Mouse (Mus musculus) embryonic facial prominence, embryonic 12.5 days (tissue): ENCODE data around the gene Dlst. TPM values are rescaled to one million over a fixed set of nuclear protein-coding genes. Genes with fewer than 3 reads are reported as not detected.

ENCODE experiments used
- ATAC-seq: fragments of 200-750 bp; cut with Nextera tagmentation; 2 replicates; pipeline ENCODE4 v1.8.0; 2017; ENCODE audit not compliant: insufficient number of reproducible peaks, insufficient read depth, low FRiP score, low TSS enrichment
- H3K27ac ChIP-seq: fragments of 300-500 bp; sonication (generic); 2 replicates; pipeline ENCODE4 v1.5.1; 2016; ENCODE audit warnings: mild to moderate bottlenecking
- H3K27me3 ChIP-seq: fragments of 300-500 bp; sonication (generic); 2 replicates; pipeline ENCODE4 v1.6.1; 2016; ENCODE audit warnings: mild to moderate bottlenecking, moderate library complexity
- H3K36me3 ChIP-seq: fragments of 300-500 bp; sonication (generic); 2 replicates; pipeline ENCODE4 v1.6.1; 2016; ENCODE audit warnings: mild to moderate bottlenecking
- H3K4me1 ChIP-seq: fragments of 300-500 bp; sonication (generic); 2 replicates; pipeline ENCODE4 v1.6.1; 2016
- H3K4me2 ChIP-seq: fragments of 300-500 bp; sonication (generic); replicated peaks from 2 replicates; pipeline ENCODE4 v1.6.1; 2016; ENCODE audit warnings: mild to moderate bottlenecking, moderate library complexity
- H3K4me3 ChIP-seq: fragments of 300-500 bp; sonication (generic); 2 replicates; pipeline ENCODE4 v1.5.1; 2016; ENCODE audit warnings: mild to moderate bottlenecking
- H3K9ac ChIP-seq: fragments of 300-500 bp; sonication (generic); 2 replicates; pipeline ENCODE4 v1.6.1; 2016; ENCODE audit warnings: mild to moderate bottlenecking, moderate library complexity
- H3K9me3 ChIP-seq: fragments of 300-500 bp; sonication (generic); 2 replicates; pipeline ENCODE4 v1.6.1; 2016; ENCODE audit warnings: mild to moderate bottlenecking, moderate library complexity
- WGBS: fragments of 180-500 bp; shearing (Covaris S2); methylation state at CpG from one replicate; pipeline ENCODE4 v1.1.7; 2016; 5-methylcytosine and 5-hydroxymethylcytosine counted together
- polyA plus RNA-seq: library from polyadenylated mRNA; unstranded; fragments of >200 nt; fragmentation: Nextera tagmentation; extraction: Ambion mirVana; gene quantifications from 2 replicates; pipeline ENCODE4 v1.2.1, GENCODE M21; 2016

Gene Dlst
- polyA plus RNA-seq, 1 experiment from 2014 or later = 110 TPM

DNA sequence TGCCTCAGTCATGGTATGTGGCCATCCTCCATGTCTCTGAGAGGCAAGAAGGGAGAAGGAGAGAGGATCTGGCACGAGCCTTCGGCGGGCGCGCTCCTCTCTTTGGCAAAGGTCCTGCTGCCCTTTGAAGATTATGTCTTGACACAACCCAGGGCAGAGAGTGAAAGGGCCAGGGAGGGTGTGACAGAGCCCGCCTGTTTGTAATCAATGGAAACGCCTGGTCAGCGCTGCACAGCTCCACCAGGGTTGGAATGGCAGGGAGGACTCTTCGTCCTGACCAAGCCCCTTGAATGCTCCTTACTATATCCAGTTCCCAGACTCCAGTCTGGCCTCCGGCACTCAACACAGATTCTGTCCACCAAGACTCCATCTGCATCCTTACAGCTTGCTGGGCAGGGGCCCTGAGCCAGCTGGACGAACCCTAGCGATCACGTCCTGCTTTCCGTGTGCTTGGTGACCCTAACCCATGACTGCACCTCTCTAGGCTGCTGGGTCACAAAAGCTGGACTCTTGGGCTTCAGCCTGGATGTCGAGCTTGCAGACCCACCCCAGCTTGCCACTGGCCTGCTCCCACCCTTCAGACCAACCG, 64.5 kb downstream of the Dlst start:
- Histone ChIP-seq H3K4me2 (peak overlapping the region; percentile 58), H3K27me3 (peaks cover 25% of the 10 kb centered on the region; the same call in 1 of the 2 replicates), H3K36me3 (peaks cover 5% of the 10 kb centered on the region; the same call in 1 of the 2 replicates), H3K9ac (peak overlapping the region; percentile 53; the same call in 1 of the 2 replicates), H3K4me3 (peak overlapping the region; percentile 37), H3K4me1 (peaks cover 39% of the 10 kb centered on the region), H3K27ac (peak overlapping the region; percentile 77), H3K9me3 (no peaks in the 10 kb centered on the region)
- WGBS = 35% methylated on average over 16 of the region's 16 CpGs
- ATAC-seq = no peak

DNA sequence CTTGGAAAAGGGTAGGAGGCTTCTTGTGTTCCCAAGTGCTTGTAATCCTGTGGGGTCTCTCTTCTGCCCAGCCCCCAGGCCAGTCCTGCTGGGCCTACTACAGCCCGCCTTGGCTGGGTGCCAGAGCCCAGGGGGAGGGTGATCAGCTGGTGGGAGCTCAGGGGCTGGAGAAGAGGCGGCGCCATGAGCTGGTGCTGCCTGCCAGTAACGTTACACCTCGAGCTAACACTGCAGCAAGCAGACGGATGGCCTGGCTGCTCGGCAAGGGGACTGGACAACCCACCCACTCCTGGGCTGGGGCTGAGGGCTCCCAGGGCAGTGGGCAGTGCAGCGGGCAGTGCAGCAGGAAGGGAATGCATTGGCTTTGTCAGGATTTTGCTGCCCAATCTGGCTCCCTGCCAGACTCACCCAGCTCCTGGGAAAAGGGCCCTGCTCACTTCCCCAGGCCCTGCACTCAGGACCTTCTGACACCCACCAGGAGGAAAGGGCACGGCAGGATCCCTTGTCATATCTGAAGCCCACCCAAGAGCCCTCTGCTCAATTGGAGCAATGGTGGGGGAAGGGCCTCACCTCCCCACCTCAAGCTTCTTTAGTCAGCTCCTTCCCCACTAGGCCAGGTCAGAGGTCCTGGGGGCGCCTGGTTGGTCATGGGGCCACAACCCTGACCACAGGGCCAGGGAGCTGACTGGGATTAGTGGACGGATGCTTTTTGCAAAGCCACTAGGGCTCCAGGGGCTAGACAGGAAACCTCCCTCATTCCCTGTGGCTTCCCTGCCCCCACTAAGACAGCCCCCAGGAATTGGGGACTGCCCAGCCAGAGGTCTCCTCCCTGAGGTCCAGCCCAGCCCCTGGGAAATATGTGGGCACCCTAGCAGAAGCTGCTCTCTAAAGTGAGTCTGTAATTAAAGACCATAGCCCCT, 65.6 kb downstream of the Dlst start:
- Histone ChIP-seq H3K9me3 (no peaks in the 10 kb centered on the region), H3K27me3 (peaks cover 31% of the 10 kb centered on the region), H3K4me1 (peaks cover 39% of the 10 kb centered on the region), H3K27ac (peak overlapping the region; percentile 77), H3K36me3 (no peaks in the 10 kb centered on the region), H3K4me2 (peak overlapping the region; percentile 58), H3K9ac (peak overlapping the region; percentile 53), H3K4me3 (peak overlapping the region; percentile 37)
- 5% methylated on average over 11 of the region's 11 CpGs for WGBS
- peak; percentile 75 for ATAC-seq

DNA sequence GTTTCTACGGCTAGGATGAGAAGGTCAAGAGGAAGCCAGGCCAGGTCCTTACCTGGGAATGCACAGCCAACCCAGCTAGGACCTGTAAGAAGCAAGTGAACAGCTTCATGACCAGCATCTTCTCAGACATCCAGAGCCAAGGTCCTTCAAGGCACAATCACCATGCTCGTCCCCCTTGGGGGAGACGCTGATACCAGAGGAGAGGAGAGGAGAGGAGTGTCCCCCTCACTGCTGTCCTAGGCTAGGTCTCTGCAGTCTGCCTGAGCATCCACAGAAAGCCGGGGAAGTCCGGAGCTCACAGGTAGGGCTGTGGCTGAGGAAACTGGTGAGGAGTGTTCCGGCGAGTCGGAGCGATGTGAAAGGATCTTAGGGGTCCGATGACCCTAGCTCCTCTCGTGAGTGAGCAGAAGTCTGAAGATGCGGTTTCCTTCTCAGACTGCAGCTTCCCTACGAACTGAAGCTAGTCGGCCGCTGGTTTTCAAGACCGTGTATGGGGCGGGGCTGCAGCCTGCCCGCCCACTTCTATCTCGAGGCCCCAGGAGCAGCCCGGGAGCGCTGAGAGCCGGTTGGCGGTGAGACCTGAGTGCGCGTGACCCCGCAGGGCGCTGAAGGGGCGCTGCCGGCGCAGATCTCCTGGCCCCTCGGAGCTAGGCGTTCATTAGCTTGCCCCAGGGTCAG, 66.4 kb downstream of the Dlst start:
- Histone ChIP-seq H3K27ac (peak overlapping the region; percentile 51; the same call in 1 of the 2 replicates), H3K27me3 (peaks cover 33% of the 10 kb centered on the region), H3K4me1 (peaks cover 47% of the 10 kb centered on the region), H3K4me3 (peak overlapping the region; percentile 37), H3K9ac (peak overlapping the region; percentile 53), H3K9me3 (no peaks in the 10 kb centered on the region), H3K4me2 (peak overlapping the region; percentile 58), H3K36me3 (no peaks in the 10 kb centered on the region)
- ATAC-seq = no peak
- WGBS = 2% methylated on average over 32 of the region's 32 CpGs

DNA sequence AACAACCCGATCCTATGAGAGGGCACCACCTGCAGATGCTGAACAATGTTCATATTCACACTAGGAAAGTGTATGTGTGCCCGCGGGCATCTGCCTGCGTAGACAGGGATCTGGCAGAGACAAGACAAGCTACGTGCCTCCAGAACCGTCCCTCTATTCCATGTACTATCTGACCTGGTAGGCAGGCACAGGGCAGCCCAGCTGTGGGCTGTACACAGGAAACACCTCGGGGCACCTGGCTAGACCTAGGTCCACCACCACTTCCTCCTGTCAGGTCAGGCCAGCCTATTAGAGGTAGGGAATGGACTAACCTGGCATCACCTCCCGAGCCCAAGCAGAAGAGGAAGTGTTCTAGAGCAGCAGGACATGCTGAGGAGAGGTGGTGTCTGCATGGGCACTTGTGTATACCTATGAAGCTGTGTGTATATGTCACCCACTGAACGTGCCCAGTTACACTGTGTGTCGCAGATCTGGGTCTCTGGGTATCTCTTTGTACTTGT, 67.2 kb downstream of the Dlst start, which contains the start of gene Pgf:
TSS of gene Pgf (minus strand) at position 51 of the 500 bp plus-strand sequence.
- Histone ChIP-seq H3K9ac (peak within 1 kb of the TSS; percentile 53), H3K4me1 (peaks cover 55% of the 10 kb centered on the region), H3K9me3 (no peaks in the 10 kb centered on the region), H3K4me2 (peak within 1 kb of the TSS; percentile 58), H3K4me3 (peak within 1 kb of the TSS; percentile 37), H3K27ac (peak within 1 kb of the TSS; percentile 51; the same call in 1 of the 2 replicates), H3K27me3 (peaks cover 33% of the 10 kb centered on the region), H3K36me3 (no peaks in the 10 kb centered on the region)
- no peak for ATAC-seq
- WGBS = 70% methylated on average over 10 of the region's 10 CpGs

DNA sequence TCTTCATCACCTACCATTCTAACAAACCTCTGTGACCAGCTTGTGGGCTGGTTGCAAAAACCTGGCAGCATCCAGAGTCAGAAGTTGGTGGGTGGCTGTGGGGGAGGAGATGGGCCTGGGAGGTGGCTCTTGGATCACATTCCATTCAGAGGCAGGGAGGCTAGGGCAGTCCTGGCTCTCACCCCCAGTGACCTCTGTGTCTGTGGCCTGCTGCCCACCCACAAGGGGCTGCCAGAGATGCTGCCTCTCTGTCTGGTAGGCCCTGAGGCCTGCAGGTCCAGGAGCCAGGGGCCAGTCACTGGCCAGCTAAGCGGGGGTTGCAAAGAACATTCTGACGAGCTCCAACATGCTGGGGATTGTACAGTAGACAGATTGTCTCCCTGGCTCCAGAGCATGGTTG, 67.7 kb downstream of the Dlst start:
- H3K4me3 ChIP-seq = no peak overlapping the region
- WGBS = 57% methylated on average over 2 of the region's 2 CpGs
- ATAC-seq = no peak

DNA sequence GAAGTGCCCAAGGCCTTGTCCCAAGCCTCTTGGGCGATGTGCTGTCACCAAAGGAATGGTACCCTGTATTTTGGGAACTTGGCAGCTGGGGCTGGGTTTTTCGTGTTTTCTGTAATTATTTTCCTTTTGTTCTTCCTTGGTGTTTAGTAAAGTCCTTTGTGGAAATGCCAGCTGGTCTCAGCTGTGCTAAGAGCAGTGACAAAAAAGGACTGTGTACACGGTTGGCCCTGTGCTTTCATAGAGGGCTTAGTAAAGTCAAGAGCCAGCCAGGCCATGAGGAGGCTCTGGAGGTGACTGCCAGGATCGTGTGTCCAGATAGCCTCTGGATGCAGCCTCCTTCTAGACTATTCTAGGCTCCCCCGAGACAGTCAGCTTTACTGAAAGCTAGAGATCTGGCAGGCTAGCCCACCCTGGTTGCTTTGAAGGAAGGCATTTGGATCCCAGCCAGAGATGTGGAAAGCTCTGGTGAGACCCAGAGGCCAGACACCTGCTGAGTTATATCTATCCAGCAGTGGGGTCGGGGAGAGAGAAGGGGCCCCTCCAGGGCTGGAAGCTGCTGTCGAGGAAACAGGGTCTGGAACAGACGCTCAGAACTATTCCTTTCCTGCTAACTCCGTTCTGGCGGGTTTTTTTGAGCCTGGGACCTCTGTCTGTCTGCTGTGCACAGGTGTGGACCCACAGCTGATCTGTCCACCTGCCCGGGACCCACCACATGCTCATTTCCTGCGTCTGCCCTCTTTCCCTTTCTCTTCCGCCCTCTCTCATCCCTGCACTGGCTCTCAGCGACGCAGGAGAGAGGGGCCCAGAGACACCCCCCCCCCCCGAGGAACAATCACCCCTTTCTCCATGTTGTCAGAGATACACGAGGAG, 71.1 kb downstream of the Dlst start:
- Histone ChIP-seq H3K4me2 (peak overlapping the region; percentile 32; the same call in 1 of the 2 replicates), H3K27me3 (peaks cover 33% of the 10 kb centered on the region), H3K9me3 (no peaks in the 10 kb centered on the region), H3K9ac (no peak overlapping the region), H3K27ac (peak overlapping the region; percentile 60; the same call in 1 of the 2 replicates), H3K4me1 (peaks cover 38% of the 10 kb centered on the region), H3K4me3 (no peak overlapping the region), H3K36me3 (no peaks in the 10 kb centered on the region)
- WGBS = 25% methylated on average over 17 of the region's 17 CpGs
- ATAC-seq = no peak

More for the DNA sequence above, 67.7 kb downstream of the Dlst start:
- Histone ChIP-seq H3K27me3 (peaks cover 33% of the 10 kb centered on the region), H3K9ac (no peak overlapping the region), H3K9me3 (no peaks in the 10 kb centered on the region), H3K27ac (no peak overlapping the region), H3K4me1 (peaks cover 59% of the 10 kb centered on the region), H3K36me3 (no peaks in the 10 kb centered on the region), H3K4me2 (no peak overlapping the region)

- no peak overlapping the region for H3K4me3 ChIP-seq
- H3K9ac ChIP-seq = 0 out of 2 replicates have a peak overlapping the region, but pooled peaks have one; percentile 17
- H3K9me3 ChIP-seq = no peaks in the 10 kb centered on the region
- 6% methylated on average over 8 of the region's 8 CpGs for WGBS
- peaks cover 33% of the 10 kb centered on the region for H3K27me3 ChIP-seq
- no peak for ATAC-seq
- H3K27ac ChIP-seq = peak overlapping the region; percentile 60; the same call in 1 of the 2 replicates
- peaks cover 32% of the 10 kb centered on the region for H3K4me1 ChIP-seq
- peak overlapping the region; percentile 32; the same call in 1 of the 2 replicates for H3K4me2 ChIP-seq
- no peaks in the 10 kb centered on the region for H3K36me3 ChIP-seq
Measured at GRCm38 (mm10) chr12:85182345-85182643, 71.7 kb downstream of the Dlst start.

DNA sequence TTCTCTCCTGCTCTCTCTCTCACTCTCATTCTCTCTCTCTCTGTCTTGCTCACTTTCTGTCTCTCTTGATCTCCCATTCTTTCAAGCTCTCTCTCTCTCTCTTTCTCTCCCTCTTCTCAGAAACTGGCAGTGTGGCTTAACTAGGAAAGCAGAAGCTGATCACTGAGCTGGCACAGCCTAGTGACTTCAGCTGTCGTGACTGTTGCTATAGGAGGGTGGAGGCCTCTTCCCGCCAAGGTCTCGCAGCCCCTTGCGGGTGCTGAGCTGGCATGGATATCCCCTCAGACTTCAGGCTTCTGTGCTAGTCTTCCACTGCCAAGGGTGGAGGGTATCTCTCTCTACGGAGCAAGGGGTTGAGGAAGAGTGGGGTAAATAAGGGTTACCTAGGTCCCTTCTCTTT, 72.3 kb downstream of the Dlst start:
- Histone ChIP-seq H3K36me3 (no peaks in the 10 kb centered on the region), H3K9me3 (no peaks in the 10 kb centered on the region), H3K27ac (no peak overlapping the region), H3K4me3 (no peak overlapping the region), H3K4me2 (no peak overlapping the region), H3K4me1 (peaks cover 27% of the 10 kb centered on the region), H3K27me3 (peaks cover 31% of the 10 kb centered on the region), H3K9ac (no peak overlapping the region; the same call in 1 of the 2 replicates)
- WGBS = 65% methylated on average over 5 of the region's 5 CpGs
- no peak for ATAC-seq

DNA sequence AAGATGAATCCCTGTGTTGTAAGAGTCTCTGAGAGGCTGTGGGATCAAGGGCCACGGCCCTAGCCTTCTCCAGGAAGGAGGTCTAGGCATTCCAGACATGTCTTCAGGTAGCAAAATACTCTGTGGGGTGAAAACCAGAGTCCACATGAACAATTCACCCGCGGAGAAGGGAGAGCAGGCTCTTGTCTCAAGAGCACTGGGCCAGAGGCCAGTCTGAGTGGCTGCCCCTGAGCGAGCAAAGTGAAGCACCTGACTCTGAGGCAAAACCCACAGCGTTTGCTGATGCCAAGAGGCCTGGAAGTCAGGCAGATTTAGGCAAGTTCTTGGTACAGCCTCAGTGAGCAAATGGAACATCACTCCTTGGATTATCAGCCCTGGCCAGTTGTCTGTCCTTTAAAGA, 73.5 kb downstream of the Dlst start:
- Histone ChIP-seq H3K4me1 (peaks cover 27% of the 10 kb centered on the region), H3K4me3 (no peak overlapping the region), H3K27ac (no peak overlapping the region), H3K4me2 (no peak overlapping the region), H3K36me3 (no peaks in the 10 kb centered on the region), H3K27me3 (peaks cover 21% of the 10 kb centered on the region), H3K9me3 (no peaks in the 10 kb centered on the region), H3K9ac (no peak overlapping the region)
- ATAC-seq = no peak
- 52% methylated on average over 5 of the region's 5 CpGs for WGBS
